23 mouse cellular contexts compared by ENCODE assay signal in genomic region chr2:76076838-76077237, GRCm38 (mm10).
"Had no signal": no experiment of that assay in that cellular context is flagged by ENCODE, and none has a peak within 500 bp of the region (broad histone marks: within the 10 kb centered on the region; RNA-seq: fewer than 3 reads in every experiment).

No protein-coding gene starts in this region.

- H3K9me3 ChIP-seq: limb, embryonic 13.5 days; liver, embryonic 12.5 days; liver, embryonic 15.5 days; midbrain, embryonic 12.5 days; midbrain, embryonic 15.5 days; neural tube, embryonic 12.5 days; neural tube, embryonic 15.5 days had no signal

- H3K4me1 ChIP-seq: liver, embryonic 12.5 days; liver, embryonic 15.5 days; midbrain, embryonic 12.5 days; midbrain, embryonic 15.5 days; neural tube, embryonic 12.5 days had no signal

- DNase-seq: kidney, adult 8-10 months; layer of hippocampus, postnatal 36 days; left cerebral cortex, postnatal 4 days; liver; lung, adult 2 months; lung, postnatal 14 days; lung, postnatal 4 days; right cerebral cortex, adult 18-20 months; right cerebral cortex, postnatal 14 days; right cerebral cortex, postnatal 4 days; thymus, adult 2 months; thymus, postnatal 14 days; thymus, postnatal 4 days had no signal

- H3K9ac ChIP-seq: limb, embryonic 13.5 days; liver, embryonic 12.5 days; liver, embryonic 15.5 days; midbrain, embryonic 12.5 days; midbrain, embryonic 15.5 days; neural tube, embryonic 12.5 days; neural tube, embryonic 15.5 days had no signal

- H3K27ac ChIP-seq: left cerebral cortex, adult 2 months; limb, embryonic 13.5 days; liver, embryonic 12.5 days; liver, embryonic 15.5 days; midbrain, embryonic 12.5 days; midbrain, embryonic 15.5 days; neural tube, embryonic 12.5 days; neural tube, embryonic 15.5 days; stomach, postnatal 0 days had no signal

- H3K4me2 ChIP-seq: limb, embryonic 13.5 days; liver, embryonic 12.5 days; liver, embryonic 15.5 days; midbrain, embryonic 12.5 days; midbrain, embryonic 15.5 days; neural tube, embryonic 12.5 days; neural tube, embryonic 15.5 days had no signal

- H3K36me3 ChIP-seq: limb, embryonic 13.5 days; liver, embryonic 12.5 days; liver, embryonic 15.5 days; midbrain, embryonic 12.5 days; midbrain, embryonic 15.5 days; neural tube, embryonic 12.5 days; neural tube, embryonic 15.5 days had no signal

- H3K4me3 ChIP-seq: left cerebral cortex, adult 2 months; limb, embryonic 13.5 days; liver, embryonic 12.5 days; liver, embryonic 15.5 days; midbrain, embryonic 12.5 days; midbrain, embryonic 15.5 days; neural tube, embryonic 12.5 days; neural tube, embryonic 15.5 days had no signal

- H3K27me3 ChIP-seq: liver, embryonic 12.5 days; liver, embryonic 15.5 days; midbrain, embryonic 12.5 days; midbrain, embryonic 15.5 days; neural tube, embryonic 12.5 days; neural tube, embryonic 15.5 days had no signal

- ATAC-seq: intestine, postnatal 0 days; liver, embryonic 12.5 days; midbrain, embryonic 15.5 days had no signal
